Mouse (Mus musculus) naive thymus-derived CD4-positive, alpha-beta T cell, adult 2 months (primary cell): ENCODE data around the gene Plekhg2.
A peak's percentile ranks its signal among the peaks of the same experiment; 100 is the strongest.
"Not testable (repeated sequence)": the region's sequence is repeated elsewhere in the genome, so short reads cannot be mapped to it uniquely, and the experiment has no call there.

Source experiments
- DNase-seq: peaks from one replicate; pipeline ENCODE4 v3.0.0-alpha.2; 2011; ENCODE audit warnings: low read depth

Gene Plekhg2

DNA sequence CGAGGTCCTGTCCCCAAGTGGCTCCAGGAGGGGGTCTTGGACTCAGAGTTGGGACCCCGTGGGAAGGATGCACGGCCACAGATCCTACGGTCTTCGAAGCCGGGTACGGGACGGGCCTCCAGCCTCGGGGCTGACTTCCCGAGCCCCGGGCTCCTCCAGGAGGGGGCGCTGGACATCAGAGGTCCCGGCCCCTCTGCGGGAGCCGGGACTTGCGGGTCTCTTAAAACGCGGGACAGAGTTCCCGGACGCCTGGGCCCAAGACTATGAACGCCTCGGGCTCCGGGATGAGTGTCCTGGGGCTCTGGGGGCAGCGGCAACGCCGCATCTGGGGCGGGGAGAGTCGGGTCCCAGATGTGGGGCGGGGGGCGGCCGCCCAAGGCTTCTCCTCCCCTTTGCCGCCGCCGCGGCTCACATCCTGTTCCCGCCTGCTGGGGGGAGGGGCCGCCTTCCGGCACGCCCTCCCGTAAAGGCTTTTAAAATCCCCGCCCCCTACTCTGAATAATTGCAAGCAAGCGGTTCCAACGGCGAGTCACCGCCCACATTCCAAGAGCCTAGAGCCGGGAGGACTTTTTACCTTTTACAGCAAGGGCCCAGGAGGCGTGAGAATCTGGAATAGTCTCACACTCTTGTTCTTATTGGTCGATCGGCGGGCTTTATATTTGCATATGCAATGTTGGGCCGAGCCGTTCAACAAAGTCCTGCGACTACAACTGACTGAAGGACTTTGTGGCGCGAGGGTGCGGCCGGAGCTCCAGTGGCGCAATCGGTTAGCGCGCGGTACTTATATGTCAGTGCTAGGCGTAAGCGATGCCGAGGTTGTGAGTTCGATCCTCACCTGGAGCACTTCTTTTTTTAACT lies at the start of gene Plekhg2:
TSS of gene Plekhg2 (minus strand) at position 349 of the 858 bp plus-strand sequence.
- DNase-seq = peak; percentile 99

GRCm38 (mm10) chr7:28419416-28419815 lies 47.0 kb upstream of the Plekhg2 start:
- DNase-seq = no peak

GRCm38 (mm10) chr7:28418096-28418670 lies 45.8 kb upstream of the Plekhg2 start:
- DNase-seq = no peak

DNA sequence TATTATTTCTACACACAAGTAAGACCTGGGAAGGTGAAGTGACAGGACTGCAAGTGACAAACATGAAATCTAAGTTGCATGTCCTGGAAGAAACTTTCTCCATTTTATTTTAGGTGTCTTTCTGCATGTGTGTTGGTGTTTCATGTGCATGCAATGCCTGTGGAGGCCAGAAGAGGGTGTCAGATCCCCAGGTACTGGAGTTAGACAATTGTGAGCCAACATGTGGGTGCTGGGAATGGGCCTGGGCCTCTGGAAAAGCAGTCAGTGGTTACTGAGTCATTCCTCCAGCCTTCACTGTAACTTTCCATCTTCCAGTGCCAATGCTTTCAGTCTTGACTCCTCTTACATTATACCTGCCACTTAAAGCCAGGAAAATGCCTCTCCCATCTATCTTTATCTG lies 45.0 kb upstream of the Plekhg2 start:
- no peak for DNase-seq

GRCm38 (mm10) chr7:28412826-28413225 lies 40.4 kb upstream of the Plekhg2 start:
- no peak for DNase-seq

DNA sequence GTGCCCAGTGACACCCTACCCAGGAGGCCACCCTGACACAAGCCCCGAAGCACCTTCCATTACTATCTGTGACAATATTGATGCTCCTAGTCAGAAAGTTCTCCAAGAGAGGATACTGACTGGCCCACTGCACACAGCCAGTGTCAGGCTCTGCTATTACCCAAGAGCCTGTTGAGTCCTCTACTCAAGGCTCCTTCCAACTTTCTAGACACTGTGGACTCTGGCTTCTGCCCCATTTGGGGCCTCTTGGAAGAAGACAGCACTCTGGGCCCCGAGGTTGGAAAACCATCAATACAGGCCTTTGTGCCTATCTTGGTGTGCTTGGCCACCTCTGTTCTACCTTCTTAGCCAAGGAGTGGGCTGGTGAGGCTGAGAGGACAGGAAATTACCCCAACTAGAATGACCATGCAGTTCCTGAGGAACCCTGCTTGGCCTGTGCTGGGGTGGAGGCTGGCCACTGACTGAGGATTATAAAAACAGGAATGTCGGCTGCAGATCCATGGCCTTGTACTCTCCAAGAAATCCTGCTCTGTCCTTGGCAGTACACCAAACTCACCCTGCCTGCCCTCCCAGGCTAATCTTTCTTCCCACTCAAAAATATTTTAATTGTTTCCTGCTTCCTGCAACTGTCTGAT lies 38.6 kb upstream of the Plekhg2 start:
- DNase-seq = no peak

GRCm38 (mm10) chr7:28401942-28402341 lies 29.5 kb upstream of the Plekhg2 start:
- DNase-seq = no peak

DNA sequence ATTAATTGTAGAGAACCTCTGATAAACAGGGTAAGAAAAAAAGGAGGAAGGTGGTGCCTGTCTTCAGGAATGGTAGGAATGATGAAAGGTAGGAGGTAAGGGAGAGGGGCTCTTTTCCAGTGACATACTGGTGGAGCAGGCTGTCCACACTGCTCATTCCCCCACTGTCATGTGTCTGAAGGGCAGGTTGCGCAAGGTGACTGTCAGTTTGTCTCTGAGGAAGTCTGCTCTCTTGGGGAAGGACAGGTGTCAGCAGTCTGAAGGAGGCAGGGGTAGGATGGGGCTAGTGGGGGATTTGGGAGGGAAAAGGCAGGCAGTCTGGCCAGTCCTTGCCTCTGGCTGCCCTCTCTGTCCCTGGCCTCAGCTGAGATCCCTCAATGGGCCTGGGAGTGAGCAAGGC lies 28.6 kb upstream of the Plekhg2 start:
- DNase-seq = no peak

DNA sequence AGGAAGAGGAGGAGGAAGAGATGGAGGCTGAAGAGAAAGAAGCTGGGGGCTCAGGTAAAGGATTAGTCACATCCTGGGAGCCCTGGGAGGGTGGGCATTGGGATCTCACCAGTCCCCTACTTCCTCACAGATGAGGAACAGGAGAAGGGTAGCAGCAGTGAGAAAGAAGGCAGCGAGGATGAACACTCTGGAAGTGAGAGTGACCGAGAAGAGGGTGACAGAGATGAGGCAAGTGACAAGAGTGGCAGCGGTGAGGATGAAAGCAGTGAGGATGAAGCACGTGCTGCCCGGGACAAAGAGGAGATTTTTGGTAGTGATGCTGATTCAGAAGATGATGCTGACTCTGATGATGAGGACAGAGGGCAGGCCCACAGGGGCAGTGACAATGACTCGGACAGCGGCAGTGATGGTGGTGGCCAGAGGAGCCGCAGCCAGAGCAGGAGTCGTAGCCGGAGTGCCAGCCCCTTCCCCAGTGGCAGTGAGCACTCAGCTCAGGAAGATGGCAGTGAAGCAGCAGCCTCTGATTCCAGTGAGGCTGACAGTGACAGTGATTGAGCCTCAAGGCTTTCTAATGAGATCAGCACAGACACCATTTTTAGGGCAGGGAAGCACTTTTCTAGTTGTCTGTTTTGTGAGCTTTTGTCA lies 26.4 kb upstream of the Plekhg2 start:
- no peak for DNase-seq

DNA sequence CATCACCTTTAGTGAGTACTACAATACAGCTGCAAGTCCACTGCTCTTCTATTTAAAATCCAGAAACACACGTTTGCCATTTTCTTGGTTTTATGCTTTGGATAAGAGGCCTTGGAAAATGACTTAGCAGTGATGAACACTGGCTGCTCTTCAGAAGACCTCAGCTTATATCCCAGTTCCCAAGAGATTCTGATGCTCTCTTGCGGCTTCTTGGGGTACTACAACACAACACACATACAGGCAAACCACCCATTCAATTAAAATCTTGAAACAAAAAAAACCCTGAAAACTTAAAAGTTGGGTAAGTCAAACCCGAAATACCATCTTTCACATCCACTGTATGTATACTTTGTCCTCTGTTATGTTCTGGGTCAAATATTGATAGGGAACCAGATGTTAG lies 25.6 kb upstream of the Plekhg2 start:
- DNase-seq = peak; percentile 56

DNA sequence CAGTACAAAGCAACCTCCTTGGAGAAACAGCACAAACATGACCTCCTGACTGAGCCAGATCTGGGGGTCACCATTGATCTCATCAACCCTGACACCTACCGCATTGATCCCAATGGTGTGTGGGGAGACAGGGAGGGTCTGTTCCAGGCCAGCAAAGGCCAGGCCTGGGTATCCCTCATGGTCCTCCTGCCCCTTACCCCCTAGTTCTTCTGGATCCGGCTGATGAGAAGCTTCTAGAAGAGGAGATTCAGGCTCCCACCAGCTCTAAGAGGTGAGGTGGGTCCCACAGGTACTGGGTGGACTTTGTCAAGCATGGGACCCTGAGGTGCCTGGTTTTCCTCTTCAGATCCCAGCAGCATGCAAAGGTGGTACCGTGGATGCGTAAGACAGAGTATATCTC lies 23.0 kb upstream of the Plekhg2 start:
- no peak for DNase-seq

- no peak for DNase-seq
Observed at GRCm38 (mm10) chr7:28393272-28393951, 21.0 kb upstream of the Plekhg2 start.

GRCm38 (mm10) chr7:28392429-28393271 lies 20.3 kb upstream of the Plekhg2 start, which contains the start of the genes Med29 and Paf1:
Gene Med29 (minus strand): TSS chr7:28392708.
Gene Paf1 (plus strand): TSS chr7:28392951.
- peak; percentile 97 for DNase-seq

- DNase-seq = no peak
Observed at GRCm38 (mm10) chr7:28390331-28390730, 17.9 kb upstream of the Plekhg2 start.

DNA sequence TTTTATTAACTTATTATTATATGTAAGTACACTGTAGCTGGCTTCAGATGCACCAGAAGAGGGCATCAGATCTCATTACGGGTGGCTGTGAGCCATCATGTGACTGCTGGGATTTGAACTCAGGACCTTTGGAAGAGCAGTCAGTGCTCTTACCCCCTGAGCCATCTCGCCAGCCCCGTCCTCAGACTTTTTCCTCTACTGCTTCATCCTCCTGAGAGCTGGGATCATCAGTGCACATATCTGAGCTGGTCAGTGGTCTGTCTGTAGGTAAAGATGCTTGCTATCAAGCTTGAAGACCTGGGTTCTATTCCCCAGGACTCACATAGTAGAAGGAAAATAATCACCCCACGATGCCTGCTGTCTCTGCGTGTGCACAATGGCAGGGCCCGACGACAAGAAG lies 15.0 kb upstream of the Plekhg2 start:
- peak; percentile 16 for DNase-seq

DNA sequence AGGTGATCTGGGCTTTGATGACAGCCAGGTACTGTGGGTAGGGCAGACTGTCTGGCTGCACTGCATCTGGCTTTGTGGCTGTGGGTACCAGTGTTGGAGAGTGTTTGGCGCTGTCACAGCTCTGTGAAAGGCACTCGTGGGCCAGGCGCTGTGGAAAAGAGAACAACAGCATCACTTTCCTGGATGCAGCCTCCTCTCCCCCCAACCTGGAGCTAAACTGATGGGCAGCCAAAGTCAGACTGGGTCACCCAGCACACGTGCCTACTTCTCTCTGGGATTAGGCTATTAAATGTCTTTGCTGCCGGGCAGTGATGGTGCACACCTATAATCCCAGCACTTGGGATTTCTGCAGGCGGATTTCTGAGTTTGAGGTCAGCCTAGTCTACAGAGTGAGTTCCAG lies 14.5 kb upstream of the Plekhg2 start:
- not testable (repeated sequence) for DNase-seq

DNA sequence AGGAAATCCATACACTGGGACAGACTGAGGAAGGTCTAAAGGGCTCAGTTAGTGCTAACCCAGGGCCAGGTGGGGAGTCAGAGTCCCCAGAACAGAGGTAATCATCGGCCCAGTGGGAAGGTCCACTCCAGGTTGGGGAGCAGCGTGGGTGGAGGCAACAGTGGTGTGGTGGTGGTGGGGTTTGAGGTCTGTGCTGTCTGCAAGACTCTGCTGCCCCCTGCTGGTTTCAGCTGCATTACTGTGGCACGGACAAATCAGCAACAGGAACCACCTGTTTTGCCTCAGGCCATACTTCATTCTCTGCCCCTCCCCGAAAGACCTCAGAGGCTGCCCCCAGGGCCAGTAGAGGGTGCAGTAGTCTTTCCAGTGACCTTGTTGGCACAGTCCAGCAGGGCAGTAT lies 14.1 kb upstream of the Plekhg2 start:
- peak; percentile 93 for DNase-seq

GRCm38 (mm10) chr7:28386007-28386406 lies 13.6 kb upstream of the Plekhg2 start:
- no peak for DNase-seq

GRCm38 (mm10) chr7:28385196-28385595 lies 12.8 kb upstream of the Plekhg2 start:
- DNase-seq = no peak

- DNase-seq = peak; percentile 64
Observed at GRCm38 (mm10) chr7:28384162-28384561, 11.8 kb upstream of the Plekhg2 start.

DNA sequence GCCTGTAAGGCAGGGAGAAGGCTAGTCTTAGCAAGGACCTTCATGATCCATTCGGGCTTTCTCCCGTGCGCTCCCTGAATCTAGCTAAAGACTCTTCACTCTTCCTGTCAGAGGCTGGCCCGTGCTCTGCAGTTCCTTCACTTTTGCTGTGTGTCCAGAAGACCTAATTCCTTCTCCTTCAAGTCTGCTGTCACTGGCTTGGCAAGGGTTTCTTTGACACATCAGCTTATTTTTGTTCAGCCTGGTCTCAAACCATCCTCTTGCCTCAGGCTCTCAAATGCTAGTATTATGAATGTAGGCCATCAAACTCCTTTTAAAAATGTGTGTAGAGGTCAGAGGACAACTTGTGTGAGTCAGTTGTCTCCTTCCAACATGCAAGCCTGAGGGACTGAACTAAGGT lies 11.2 kb upstream of the Plekhg2 start:
- no peak for DNase-seq
